Mouse (Mus musculus) left cerebral cortex, adult 18-20 months (tissue): ENCODE data around the gene Tcfl5. TPM values are rescaled to one million over a fixed set of nuclear protein-coding genes. Genes with fewer than 3 reads are reported as not detected.

Experiments used
- DNase-seq, 2 experiments: peaks; one replicate each; pipeline ENCODE4 v3.0.0; 2021 to 2022; ENCODE audit warnings: low spot score in 2 of 2, mixed read lengths in 1 of 2
- long read RNA-seq, 2 experiments: library from polyadenylated mRNA; stranded (forward); transcript quantifications; one replicate each; pipeline ENCODE4 v2.0.0; 2021
- total RNA-seq, 2 experiments: library from RNA; stranded (reverse); gene quantifications; 2 replicates each; pipeline ENCODE4 v1.2.3; 2021

The Tcfl5 gene
- total RNA-seq: under 1 TPM; 0.30 to 0.37 TPM
- long read RNA-seq, experiment 1: 0 reads
- long read RNA-seq, experiment 2: 0 reads

- no peak for DNase-seq
These were observed at the start of gene Tcfl5 for GRCm38 (mm10) chr2:180642555-180643260. Tcfl5 (minus strand) TSS chr2:180642708.

DNA sequence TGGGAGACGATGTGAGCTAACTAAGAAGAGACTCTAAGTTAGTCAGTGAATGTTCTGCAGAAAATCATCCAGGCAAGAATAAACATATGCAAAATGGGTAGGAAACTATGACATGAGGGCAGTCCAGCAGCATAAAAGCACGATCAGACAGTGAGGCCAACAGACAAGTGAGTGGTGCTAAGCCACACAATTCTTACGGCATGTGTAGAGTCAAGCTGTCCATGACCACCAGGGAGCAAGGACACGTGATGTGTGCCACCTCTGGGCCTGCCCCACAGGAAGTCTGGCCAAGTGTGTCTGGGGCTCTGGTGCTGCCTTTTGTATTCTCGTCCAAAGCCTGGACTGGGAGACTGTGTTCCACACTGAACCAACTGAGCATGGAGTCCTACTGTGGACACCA is 47.3 kb upstream of the Tcfl5 start:
- DNase-seq: no peak

DNA sequence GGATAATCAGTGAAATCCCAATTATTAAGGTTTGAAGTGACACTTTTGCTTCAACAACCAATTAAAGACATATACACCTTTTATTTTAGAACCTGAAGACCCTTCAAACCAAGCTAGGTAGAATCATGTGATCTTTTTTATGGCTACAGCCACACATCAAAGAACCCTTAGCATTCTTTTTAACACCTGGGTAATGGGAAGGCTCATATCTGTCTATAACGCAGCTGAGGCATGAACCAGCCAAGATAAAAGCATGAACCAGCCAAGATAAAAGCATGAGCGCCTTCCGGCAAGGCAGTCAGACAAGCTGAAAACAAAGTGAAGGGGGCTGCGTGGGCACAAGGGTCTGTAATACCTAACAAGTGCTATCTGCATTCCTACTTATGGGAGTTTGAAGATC is 41.5 kb upstream of the Tcfl5 start:
- DNase-seq: no peak

GRCm38 (mm10) chr2:180683524-180683923 is 41.0 kb upstream of the Tcfl5 start:
- DNase-seq: no peak

DNA sequence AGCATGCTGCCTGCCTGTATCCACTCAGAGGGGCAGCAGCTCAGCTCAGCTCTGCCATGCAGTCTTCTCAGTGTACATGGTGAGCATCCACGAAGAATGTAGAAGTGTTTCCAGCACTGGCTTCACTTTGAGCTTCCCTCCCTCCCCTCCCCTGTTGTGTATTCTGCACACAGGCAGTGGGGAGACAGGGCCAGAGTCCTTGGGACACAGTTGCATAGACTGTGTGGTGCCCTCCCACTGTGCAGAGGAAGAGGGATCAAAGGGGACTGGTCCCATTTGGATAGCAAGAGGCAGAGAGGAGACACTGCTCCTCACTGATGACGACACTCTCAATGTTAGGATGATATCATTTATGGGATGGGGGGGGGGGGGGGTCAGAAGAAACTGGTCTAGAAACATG is 38.7 kb upstream of the Tcfl5 start:
- DNase-seq: no peak

DNA sequence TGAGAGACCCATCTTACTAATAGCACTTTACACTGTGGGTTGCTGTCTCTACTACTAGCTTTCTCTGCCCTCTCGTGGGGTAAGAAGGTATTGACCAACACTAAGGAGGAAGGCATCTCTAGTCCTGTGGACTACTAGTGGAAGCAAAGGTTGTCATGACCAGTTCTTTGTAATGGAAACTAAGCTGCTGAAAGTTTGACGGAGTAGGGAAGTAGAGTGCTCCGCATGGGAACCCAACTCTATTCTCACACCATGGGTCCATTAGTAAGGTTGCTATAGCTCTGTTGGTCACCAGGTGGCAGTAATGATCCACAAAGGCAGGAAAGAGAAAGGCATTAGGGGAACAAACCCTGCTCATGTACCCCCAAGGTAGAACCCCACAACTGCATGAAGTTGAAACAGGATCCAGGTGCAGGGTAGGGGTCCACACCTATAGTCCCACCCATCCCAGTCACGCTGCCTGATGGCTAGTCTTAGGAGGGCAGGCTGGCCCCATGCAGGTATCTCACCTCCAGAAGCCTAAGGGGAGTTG is 36.2 kb upstream of the Tcfl5 start:
- peak; percentile 68 for DNase-seq

DNA sequence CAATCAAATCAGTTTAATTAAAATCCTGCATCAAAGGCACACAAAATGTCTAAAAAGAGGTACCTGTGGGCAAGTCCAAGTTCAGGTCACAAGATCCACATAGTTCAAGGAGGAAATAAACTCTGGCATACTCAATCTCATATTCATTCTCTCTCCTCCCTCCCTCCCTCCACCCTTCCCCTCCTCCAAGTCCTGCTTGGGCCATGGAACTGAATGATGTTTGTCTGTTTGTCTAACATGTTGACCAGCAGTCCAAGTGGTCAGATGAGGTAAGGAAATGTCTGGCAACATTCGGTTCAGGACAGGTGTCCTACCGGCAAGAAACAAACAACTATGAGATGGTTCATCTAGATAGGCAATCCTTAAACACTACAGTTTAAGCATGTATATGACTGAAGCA is 34.2 kb upstream of the Tcfl5 start:
- DNase-seq: no peak

GRCm38 (mm10) chr2:180662008-180662407 is 19.5 kb upstream of the Tcfl5 start:
- DNase-seq: no peak

DNA sequence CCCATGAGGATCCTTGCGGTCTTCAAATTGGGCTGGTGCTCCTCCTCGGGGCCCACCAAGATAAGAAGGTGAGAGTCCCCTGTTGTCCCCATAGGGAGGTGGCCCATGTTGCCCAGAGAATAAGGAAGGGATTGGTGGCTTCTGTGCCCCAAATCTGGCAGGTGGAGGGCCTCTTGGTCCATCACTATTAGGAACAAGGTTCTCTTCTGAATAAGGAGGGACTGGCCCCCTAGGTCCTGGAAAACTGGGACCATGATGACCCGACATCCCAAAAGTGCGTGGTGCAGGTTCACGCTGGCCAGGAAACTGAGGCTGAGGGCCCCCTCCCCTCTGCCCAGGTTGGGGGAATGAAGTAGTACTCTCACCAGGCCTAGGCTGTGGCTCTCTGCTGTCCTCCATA is 18.0 kb upstream of the Tcfl5 start:
- DNase-seq: no peak

- no peak for DNase-seq
These were observed 17.0 kb upstream of the Tcfl5 start for GRCm38 (mm10) chr2:180659353-180660150.

DNA sequence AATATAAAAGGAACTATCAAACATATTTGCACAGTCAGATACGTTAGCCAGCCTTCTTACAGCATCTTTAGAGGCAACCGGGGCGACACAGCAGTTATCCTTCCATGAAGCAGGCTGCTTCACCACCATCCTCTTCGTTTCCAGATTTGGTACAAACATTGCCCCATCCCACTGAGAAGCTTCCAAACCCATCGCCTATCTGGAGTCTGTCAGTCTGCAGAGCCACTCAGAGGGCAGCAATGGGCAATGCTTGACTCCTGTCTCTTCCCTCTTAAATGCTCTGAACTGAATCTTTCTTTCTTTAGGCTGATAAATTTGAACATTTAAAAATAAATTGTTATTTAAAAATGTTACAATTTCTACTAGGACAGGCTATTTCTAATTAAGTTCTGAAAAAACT is 15.9 kb upstream of the Tcfl5 start:
- no peak for DNase-seq

DNA sequence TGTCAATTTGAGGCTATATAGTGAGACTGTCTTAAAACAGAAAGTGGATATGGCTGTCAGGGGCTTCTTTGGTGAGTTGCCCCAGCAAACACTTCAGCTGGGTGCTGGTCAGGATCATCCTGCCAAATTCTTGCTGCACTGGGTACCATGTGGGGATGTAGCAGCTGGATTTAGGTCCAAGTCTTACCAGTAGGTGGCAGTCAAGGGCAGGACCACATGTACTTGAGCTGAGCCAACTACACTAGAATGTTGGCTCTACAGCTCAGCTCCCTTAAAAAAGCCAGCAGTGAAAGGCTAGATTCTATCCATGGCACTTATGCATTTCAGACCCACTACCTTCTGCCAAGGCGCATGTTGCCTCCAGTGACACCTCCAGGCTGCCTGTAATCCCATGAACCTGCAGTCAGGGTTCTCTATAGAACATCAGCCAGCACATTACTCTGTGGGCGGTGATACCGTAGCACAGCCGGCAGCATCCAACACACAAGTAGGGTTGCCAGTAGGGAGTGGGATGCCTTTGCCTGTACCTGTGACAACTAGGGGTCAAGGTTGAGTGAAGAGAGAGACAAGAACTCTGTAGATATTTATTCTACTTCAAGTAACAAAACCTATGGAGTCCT is 15.0 kb upstream of the Tcfl5 start:
- DNase-seq: peak; percentile 76 to 77

- DNase-seq: no peak
These were observed 12.6 kb upstream of the Tcfl5 start for GRCm38 (mm10) chr2:180655150-180655549.

GRCm38 (mm10) chr2:180654666-180655065 is 12.2 kb upstream of the Tcfl5 start:
- DNase-seq: no peak

GRCm38 (mm10) chr2:180646841-180647240 is 4.3 kb upstream of the Tcfl5 start:
- no peak for DNase-seq

GRCm38 (mm10) chr2:180643626-180644025 is 1.1 kb upstream of the Tcfl5 start:
- DNase-seq: no peak

DNA sequence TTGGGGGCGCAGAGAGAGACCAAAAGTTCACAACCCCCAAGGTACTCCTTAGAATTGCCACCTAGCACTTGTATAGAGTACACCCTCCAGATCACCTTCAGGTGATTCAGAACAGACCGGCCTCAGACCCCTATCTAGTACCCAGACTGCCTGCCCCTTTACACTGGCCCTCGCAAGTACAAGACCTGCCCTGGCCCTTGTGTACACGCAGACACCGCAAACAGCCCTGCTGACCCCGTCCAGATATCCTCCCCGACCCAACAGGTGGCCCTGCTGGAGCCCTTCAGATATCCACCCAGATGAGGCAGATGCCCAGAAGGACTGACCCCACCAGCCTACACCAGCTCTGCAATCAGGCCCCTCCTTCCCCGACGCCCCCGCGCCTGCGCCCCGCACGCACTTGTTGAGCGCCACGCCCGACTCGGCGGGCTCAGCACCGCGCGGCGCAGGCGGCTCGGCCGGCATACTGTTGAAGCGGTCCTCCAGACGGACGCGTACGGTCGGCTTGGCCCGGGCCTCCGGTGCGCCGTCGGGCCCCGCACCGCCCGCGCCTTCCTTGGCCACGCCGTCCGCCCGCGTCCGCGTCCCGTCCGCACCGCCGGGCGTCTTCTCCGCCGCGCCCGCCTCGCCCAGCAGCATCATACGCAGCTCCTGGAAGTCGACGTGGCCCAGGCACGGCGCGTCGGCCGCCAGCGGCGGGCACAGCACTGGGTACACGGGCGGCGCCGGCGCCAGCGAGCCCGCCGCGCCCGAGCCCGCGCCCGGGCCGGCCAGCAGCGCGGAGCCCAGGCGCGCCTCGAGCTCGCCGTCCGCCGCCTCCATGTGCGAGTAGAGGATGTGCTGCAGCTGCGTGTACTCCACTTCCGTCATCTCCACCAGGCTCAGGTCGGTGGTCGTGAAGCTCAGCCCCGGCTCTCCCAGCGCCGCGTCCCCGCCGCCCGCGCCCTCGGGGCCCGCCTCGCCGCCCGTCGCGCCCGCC is 643 bp downstream of the Tcfl5 start:
- no peak for DNase-seq

DNA sequence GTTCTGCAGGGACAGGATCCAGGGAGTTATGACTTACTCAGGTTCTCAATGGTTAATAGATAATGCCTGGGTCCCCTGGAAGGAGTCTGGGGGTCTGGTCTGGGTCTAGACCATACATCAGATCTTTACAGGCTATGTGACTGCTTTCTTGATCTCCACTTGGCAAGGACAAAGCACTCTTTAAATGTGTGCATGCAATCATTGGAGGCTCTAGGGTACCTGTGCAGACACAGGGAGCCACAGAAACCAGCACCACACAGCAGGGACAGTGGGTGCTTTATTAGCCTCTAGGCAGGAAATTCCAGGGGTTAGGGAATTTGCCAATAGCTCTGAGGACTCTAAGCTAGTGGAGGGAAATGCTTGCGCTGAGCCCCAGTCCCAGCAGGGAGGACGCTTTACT is 30.6 kb downstream of the Tcfl5 start:
- DNase-seq: no peak

DNA sequence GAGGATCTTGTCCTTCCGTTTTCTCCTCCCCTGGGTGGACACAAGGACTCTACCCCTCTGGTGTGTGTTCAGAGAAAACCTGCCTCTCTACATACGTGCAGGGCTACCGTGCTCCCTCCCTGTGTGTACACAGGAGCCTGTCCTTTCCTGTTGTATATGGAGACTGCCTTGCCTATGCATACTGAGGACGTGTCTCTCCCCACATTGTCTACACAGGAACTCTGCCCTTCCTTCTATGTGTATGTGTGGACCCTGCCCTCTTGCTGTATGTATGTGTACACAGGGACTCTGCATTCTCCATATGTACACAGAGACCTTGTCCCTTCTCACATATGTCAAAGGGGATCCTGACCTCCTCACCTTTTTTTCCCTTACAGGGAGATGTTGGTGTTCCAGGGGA is 32.2 kb downstream of the Tcfl5 start:
- no peak for DNase-seq

- DNase-seq: no peak
These were observed 37.7 kb downstream of the Tcfl5 start for GRCm38 (mm10) chr2:180604781-180605180.

DNA sequence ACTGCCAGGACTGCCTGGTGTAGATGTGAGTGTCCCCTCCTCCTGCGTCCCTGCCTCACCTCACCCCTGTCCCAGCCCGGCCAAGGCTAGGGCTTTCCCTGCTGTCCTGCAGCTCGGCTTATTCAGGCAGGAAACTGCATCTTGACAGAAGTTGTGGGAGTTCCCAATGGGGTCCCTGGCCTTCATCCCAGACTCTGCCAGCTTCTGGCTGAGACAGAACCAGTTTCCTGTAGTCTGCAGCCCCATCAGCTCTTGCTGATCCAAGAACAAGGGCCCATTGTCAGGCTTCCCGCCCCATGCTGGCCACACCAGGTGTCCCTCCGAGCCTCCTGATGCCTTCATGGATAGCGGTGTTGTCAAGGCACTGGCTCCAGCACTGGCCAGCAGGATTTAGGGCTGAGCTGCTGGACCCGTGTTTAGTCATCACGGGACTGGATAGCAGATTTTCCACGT is 41.9 kb downstream of the Tcfl5 start:
- no peak for DNase-seq
